Mouse (Mus musculus): ENCODE measurements at regions not wholly inside any gene's neighbourhood (a gene's known extent, or its start where the extent isn't known, plus 50 kb on each side); places are given as distances from the start of the nearest gene placed in this dataset.

GRCm38 (mm10) chr17:69685625-69686257 is 246.6 kb downstream of the Akain1 start:
- no peak for ATAC-seq (ENCODE audit: low FRiP score, low read depth)
- Histone ChIP-seq H3K9me3 (no peaks in the 10 kb centered on the region), H3K27me3 (no peaks in the 10 kb centered on the region), H3K27ac (no peak overlapping the region), H3K9ac (no peak overlapping the region), H3K4me1 (no peaks in the 10 kb centered on the region), H3K4me3 (no peak overlapping the region), H3K4me2 (replicated peaks) (no peak overlapping the region), H3K36me3 (no peaks in the 10 kb centered on the region)
- WGBS = 78% methylated on average over 5 of the region's 5 CpGs

GRCm38 (mm10) chr17:69686383-69686782 is 247.3 kb downstream of the Akain1 start:
- Histone ChIP-seq H3K9ac (no peak overlapping the region), H3K27ac (no peak overlapping the region), H3K4me1 (no peaks in the 10 kb centered on the region), H3K4me3 (no peak overlapping the region), H3K27me3 (no peaks in the 10 kb centered on the region), H3K4me2 (replicated peaks) (no peak overlapping the region), H3K9me3 (no peaks in the 10 kb centered on the region), H3K36me3 (no peaks in the 10 kb centered on the region)
- ATAC-seq (ENCODE audit: low FRiP score, low read depth) = no peak
- WGBS = 73% methylated on average over 2 of the region's 2 CpGs

GRCm38 (mm10) chr17:69695341-69695740 is 256.2 kb downstream of the Akain1 start:
- Histone ChIP-seq H3K4me2 (replicated peaks) (no peak overlapping the region), H3K9ac (no peak overlapping the region), H3K27me3 (no peaks in the 10 kb centered on the region), H3K27ac (no peak overlapping the region), H3K9me3 (no peaks in the 10 kb centered on the region), H3K4me3 (no peak overlapping the region), H3K4me1 (no peaks in the 10 kb centered on the region), H3K36me3 (no peaks in the 10 kb centered on the region)
- WGBS = 79% methylated on average over 3 of the region's 3 CpGs
- no peak for ATAC-seq (ENCODE audit: low FRiP score, low read depth)

- 86% methylated on average over 4 of the region's 4 CpGs for WGBS
- ATAC-seq (ENCODE audit: low FRiP score, low read depth) = no peak
- no peak overlapping the region for H3K4me3 ChIP-seq
- no peaks in the 10 kb centered on the region for H3K4me1 ChIP-seq
- no peak overlapping the region for H3K4me2 ChIP-seq (replicated peaks)
- no peak overlapping the region for H3K27ac ChIP-seq
- H3K9me3 ChIP-seq = no peaks in the 10 kb centered on the region
- no peak overlapping the region for H3K9ac ChIP-seq
- no peaks in the 10 kb centered on the region for H3K27me3 ChIP-seq
- H3K36me3 ChIP-seq = no peaks in the 10 kb centered on the region
Measured at GRCm38 (mm10) chr17:69727325-69727724, 241.5 kb upstream of the Dlgap1 start.

DNA sequence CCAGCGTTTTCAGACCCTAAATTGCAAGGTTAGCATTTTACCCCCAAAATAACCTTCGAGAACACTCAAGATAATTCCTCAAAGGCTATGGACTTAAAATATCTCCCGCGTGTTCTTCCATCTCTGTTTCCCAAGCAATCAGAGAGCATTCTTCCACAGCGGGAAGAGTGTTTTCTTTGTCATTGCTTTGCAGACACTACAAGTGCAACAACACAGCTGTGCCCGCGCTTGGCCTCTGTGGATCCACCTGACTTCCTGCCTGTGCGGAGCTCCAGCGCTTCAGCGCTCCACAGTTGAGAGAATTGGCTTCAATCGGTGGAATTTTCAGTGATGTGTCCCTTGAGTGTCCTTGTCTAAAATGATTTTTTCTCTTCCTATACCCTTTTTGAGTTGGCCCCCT is 235.9 kb upstream of the Dlgap1 start:
- no peak overlapping the region for H3K9ac ChIP-seq
- H3K4me3 ChIP-seq = no peak overlapping the region
- WGBS = 86% methylated on average over 11 of the region's 11 CpGs
- H3K36me3 ChIP-seq = no peaks in the 10 kb centered on the region
- H3K4me2 ChIP-seq (replicated peaks) = no peak overlapping the region
- H3K27ac ChIP-seq = no peak overlapping the region
- no peaks in the 10 kb centered on the region for H3K4me1 ChIP-seq
- H3K9me3 ChIP-seq = no peaks in the 10 kb centered on the region
- no peak for ATAC-seq (ENCODE audit: low FRiP score, low read depth)
- H3K27me3 ChIP-seq = no peaks in the 10 kb centered on the region

DNA sequence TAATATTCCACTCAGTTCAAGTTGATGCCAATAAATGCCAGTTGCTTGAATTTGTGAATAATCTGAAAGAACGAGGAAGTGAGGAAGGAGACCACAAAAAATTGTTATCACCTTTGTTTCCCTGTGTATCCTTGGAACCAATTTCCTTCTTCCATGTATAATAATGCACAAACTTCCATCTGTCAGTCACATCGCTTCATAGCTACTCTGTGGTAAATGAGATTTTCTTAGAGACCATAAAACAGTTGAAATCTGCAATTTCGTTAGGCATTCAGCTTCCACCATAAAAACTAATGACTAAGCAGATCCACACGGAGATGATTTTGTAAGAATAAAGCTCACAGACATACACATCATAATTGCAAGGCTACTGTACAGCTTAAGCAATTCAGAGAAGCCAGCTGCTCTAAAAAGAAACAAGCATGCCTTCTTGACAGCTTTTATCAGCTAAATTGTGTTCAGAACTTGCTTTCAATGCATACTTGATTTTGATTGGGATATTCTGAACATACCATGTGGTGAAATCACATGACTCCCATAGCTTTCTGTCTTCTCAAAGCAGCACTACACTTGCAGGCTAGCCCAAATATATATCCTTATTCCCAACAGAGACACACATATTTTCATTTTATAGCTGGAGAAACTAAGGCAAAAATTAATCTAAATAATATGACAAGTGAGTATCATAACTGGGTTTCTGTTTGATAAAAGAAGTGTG is 232.3 kb upstream of the Dlgap1 start:
- no peak overlapping the region for H3K27ac ChIP-seq
- H3K9ac ChIP-seq = no peak overlapping the region
- H3K9me3 ChIP-seq = no peaks in the 10 kb centered on the region
- H3K4me1 ChIP-seq = no peaks in the 10 kb centered on the region
- no peak for ATAC-seq (ENCODE audit: low FRiP score, low read depth)
- H3K27me3 ChIP-seq = no peaks in the 10 kb centered on the region
- H3K4me3 ChIP-seq = no peak overlapping the region
- no peak overlapping the region for H3K4me2 ChIP-seq (replicated peaks)
- 56% methylated on average over 4 of the region's 4 CpGs for WGBS
- no peaks in the 10 kb centered on the region for H3K36me3 ChIP-seq

DNA sequence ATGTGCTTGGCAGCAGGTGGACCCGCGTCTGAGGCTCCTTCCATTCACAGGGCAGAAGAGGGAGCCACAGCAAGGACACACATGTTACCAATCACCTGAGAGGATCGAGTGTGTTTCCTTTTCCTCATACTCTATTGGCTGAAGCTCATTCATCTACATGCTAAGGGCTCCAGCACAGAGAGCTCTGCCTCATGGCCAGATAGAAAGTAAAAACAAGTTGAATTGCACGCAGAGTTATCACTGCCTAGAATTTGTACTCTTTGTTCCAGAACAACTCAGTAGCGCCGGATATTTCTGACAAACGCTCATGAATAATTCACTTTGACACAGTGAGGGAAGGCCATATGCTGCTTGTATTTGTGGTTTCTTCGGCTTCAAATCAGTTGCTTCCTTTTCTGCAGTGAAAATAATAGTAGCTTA is 199.9 kb upstream of the Dlgap1 start:
- no peaks in the 10 kb centered on the region for H3K4me1 ChIP-seq
- H3K27ac ChIP-seq = no peak overlapping the region
- no peaks in the 10 kb centered on the region for H3K9me3 ChIP-seq
- H3K4me3 ChIP-seq = no peak overlapping the region
- 76% methylated on average over 8 of the region's 8 CpGs for WGBS
- no peak for ATAC-seq (ENCODE audit: low FRiP score, low read depth)
- no peak overlapping the region for H3K9ac ChIP-seq
- H3K4me2 ChIP-seq (replicated peaks) = no peak overlapping the region
- no peaks in the 10 kb centered on the region for H3K36me3 ChIP-seq
- no peaks in the 10 kb centered on the region for H3K27me3 ChIP-seq

- Histone ChIP-seq H3K4me2 (replicated peaks) (no peak overlapping the region), H3K4me1 (no peaks in the 10 kb centered on the region), H3K27me3 (no peaks in the 10 kb centered on the region), H3K36me3 (no peaks in the 10 kb centered on the region), H3K27ac (no peak overlapping the region), H3K9ac (no peak overlapping the region), H3K4me3 (no peak overlapping the region), H3K9me3 (no peaks in the 10 kb centered on the region)
- no peak for ATAC-seq (ENCODE audit: low FRiP score, low read depth)
- WGBS = 74% methylated on average over 4 of the region's 4 CpGs
Measured at GRCm38 (mm10) chr17:69770046-69770445, 198.8 kb upstream of the Dlgap1 start.

DNA sequence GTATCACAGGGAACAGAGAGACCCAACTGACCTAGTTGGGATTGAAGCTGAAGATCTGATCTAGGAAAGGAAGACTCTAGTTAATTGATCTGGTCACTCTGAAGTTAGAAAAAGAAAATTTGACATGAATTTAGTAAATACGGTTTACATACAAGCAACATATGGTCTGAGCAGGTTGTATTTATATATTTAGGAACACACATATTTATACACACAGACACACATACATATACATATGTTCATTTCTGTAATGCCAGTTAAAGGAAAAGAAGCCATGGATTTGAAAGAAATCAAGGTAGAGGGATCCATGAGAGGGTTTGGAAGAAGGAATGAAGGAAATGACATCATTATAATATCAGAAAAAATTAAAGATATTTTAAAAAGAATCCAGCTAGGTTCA is 187.7 kb upstream of the Dlgap1 start:
- H3K4me1 ChIP-seq = no peaks in the 10 kb centered on the region
- WGBS = 100% methylated on average over 1 of the region's 1 CpGs
- no peak overlapping the region for H3K4me2 ChIP-seq (replicated peaks)
- H3K4me3 ChIP-seq = no peak overlapping the region
- no peak for ATAC-seq (ENCODE audit: low FRiP score, low read depth)
- H3K27ac ChIP-seq = no peak overlapping the region
- H3K9me3 ChIP-seq = no peaks in the 10 kb centered on the region
- H3K27me3 ChIP-seq = no peaks in the 10 kb centered on the region
- H3K9ac ChIP-seq = no peak overlapping the region
- H3K36me3 ChIP-seq = no peaks in the 10 kb centered on the region

DNA sequence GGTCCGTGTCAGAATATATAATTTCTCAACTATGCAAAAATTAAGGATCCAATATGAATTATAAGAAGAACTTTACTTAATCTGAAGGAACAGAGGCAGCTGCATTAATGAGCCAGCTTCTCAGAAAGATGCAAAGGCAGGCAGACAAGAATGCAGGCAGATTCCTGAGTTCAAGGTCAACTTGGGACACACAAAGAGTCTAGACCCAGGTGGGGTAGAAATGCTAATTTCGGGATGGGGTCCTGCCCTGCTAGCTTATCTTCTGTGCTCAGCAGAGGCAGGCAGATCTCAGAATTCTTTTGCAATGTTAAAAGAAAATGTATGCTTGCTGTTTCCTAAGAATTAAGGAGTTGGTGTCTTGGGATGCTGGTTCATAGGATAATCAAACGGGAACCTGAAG is 181.9 kb upstream of the Dlgap1 start:
- WGBS = 78% methylated on average over 3 of the region's 3 CpGs
- no peak overlapping the region for H3K4me3 ChIP-seq
- no peak overlapping the region for H3K4me2 ChIP-seq (replicated peaks)
- no peak for ATAC-seq (ENCODE audit: low FRiP score, low read depth)
- H3K9me3 ChIP-seq = no peaks in the 10 kb centered on the region
- H3K4me1 ChIP-seq = no peaks in the 10 kb centered on the region
- H3K27me3 ChIP-seq = no peaks in the 10 kb centered on the region
- no peaks in the 10 kb centered on the region for H3K36me3 ChIP-seq
- no peak overlapping the region for H3K27ac ChIP-seq
- H3K9ac ChIP-seq = no peak overlapping the region

- Histone ChIP-seq H3K9ac (no peak overlapping the region), H3K4me3 (no peak overlapping the region)
- no peak for ATAC-seq (ENCODE audit: low FRiP score, low read depth)
Measured at GRCm38 (mm10) chr17:69821473-69821872, 147.4 kb upstream of the Dlgap1 start.

DNA sequence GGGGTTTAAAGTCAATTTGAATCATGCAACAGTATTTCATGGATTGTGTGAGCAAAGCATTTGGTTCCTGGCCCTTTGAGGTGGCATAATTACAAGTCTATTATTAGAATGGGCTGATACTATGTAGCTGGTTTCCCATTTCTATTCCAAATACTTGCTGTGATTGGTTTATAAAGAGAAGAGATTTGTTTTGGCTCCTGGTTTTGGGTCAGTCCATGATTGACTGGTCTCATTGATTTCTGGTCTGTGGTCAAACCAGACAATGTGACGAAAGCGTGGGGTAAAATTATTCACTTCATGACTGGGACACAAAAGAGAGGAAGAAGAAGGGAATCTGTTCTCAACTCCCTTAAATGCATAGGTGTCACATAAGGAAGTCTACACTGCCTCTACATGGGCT is 147.0 kb upstream of the Dlgap1 start:
- H3K36me3 ChIP-seq = no peaks in the 10 kb centered on the region
- H3K4me2 ChIP-seq (replicated peaks) = no peak overlapping the region
- no peak for ATAC-seq (ENCODE audit: low FRiP score, low read depth)
- no peaks in the 10 kb centered on the region for H3K9me3 ChIP-seq
- H3K4me1 ChIP-seq = no peaks in the 10 kb centered on the region
- H3K27ac ChIP-seq = no peak overlapping the region
- 96% methylated on average over 2 of the region's 2 CpGs for WGBS
- no peak overlapping the region for H3K4me3 ChIP-seq
- H3K27me3 ChIP-seq = no peaks in the 10 kb centered on the region
- H3K9ac ChIP-seq = no peak overlapping the region

More at GRCm38 (mm10) chr17:69821473-69821872, 147.4 kb upstream of the Dlgap1 start:
- Histone ChIP-seq H3K27me3 (no peaks in the 10 kb centered on the region), H3K4me1 (no peaks in the 10 kb centered on the region), H3K9me3 (no peaks in the 10 kb centered on the region), H3K4me2 (replicated peaks) (no peak overlapping the region), H3K27ac (no peak overlapping the region), H3K36me3 (no peaks in the 10 kb centered on the region)
- WGBS = 67% methylated on average over 5 of the region's 5 CpGs

DNA sequence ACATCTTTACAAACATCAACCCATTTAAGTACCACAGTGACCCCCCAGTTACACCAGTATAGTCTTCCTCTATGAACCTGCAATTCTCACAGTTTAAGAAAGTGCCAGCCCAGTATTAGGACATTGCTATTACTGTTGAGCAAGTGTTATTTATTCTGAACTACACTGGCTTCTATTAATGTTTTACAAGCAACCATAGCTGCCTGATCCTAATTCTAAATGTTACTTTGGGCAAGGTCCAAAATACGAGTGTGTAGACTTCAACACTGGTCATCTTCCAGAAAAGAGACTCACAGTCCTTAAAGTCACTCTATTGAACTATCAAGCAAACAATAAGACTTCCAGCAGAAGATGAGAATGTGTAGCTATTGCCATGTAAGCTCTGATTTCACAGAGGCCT is 146.0 kb upstream of the Dlgap1 start:
- Histone ChIP-seq H3K4me2 (replicated peaks) (no peak overlapping the region), H3K27me3 (no peaks in the 10 kb centered on the region), H3K36me3 (no peaks in the 10 kb centered on the region), H3K4me3 (no peak overlapping the region), H3K9ac (no peak overlapping the region), H3K27ac (no peak overlapping the region), H3K4me1 (no peaks in the 10 kb centered on the region), H3K9me3 (no peaks in the 10 kb centered on the region)
- 73% methylated on average over 1 of the region's 1 CpGs for WGBS
- ATAC-seq (ENCODE audit: low FRiP score, low read depth) = no peak
